Mouse (Mus musculus) embryonic facial prominence, embryonic 11.5 days (tissue): ENCODE results near the gene Acvr1. TPM values are rescaled to one million over a fixed set of nuclear protein-coding genes. Genes with fewer than 3 reads are reported as not detected.

Experiments used
- ATAC-seq: fragments of 200-750 bp; cut with Nextera tagmentation; replicated peaks from 2 replicates; pipeline ENCODE4 v1.8.0; 2017; ENCODE audit warnings: low read depth; ENCODE audit not compliant: insufficient number of reproducible peaks, low FRiP score, low TSS enrichment
- DNase-seq: peaks from one replicate; pipeline ENCODE4 v3.0.0-alpha.2; 2015; ENCODE audit warnings: low spot score
- H3K27ac ChIP-seq: fragments of 300-500 bp; sonication (generic); replicated peaks from 2 replicates; pipeline ENCODE4 v1.5.1; 2014; ENCODE audit warnings: mild to moderate bottlenecking, low read depth, low read length, control low read depth
- H3K27me3 ChIP-seq: fragments of 300-500 bp; sonication (generic); 2 replicates; pipeline ENCODE4 v1.6.1; 2014; ENCODE audit warnings: mild to moderate bottlenecking, low read length, moderate library complexity, mixed read lengths; ENCODE audit not compliant: control insufficient read depth, insufficient read depth
- H3K36me3 ChIP-seq: fragments of 300-500 bp; sonication (generic); replicated peaks from 2 replicates; pipeline ENCODE4 v1.6.1; 2014; ENCODE audit warnings: low read depth, mild to moderate bottlenecking, low read length, moderate library complexity, mixed read lengths; ENCODE audit not compliant: control insufficient read depth, insufficient read depth
- H3K4me1 ChIP-seq: fragments of 300-500 bp; sonication (generic); 2 replicates; pipeline ENCODE4 v1.6.1; 2014; ENCODE audit warnings: low read length, mixed read lengths; ENCODE audit not compliant: control insufficient read depth, insufficient read depth
- H3K4me2 ChIP-seq: fragments of 300-500 bp; sonication (generic); 2 replicates; pipeline ENCODE4 v1.6.1; 2014; ENCODE audit warnings: low read depth, mild to moderate bottlenecking, control low read depth, low read length, moderate library complexity
- H3K4me3 ChIP-seq: fragments of 300-500 bp; sonication (generic); 2 replicates; pipeline ENCODE4 v1.5.1; 2014; ENCODE audit warnings: low read depth, low read length, control low read depth
- H3K9ac ChIP-seq: fragments of 300-500 bp; sonication (generic); replicated peaks from 2 replicates; pipeline ENCODE4 v1.6.1; 2014; ENCODE audit warnings: mild to moderate bottlenecking, control low read depth, low read length
- H3K9me3 ChIP-seq: fragments of 300-500 bp; sonication (generic); replicated peaks from 2 replicates; pipeline ENCODE4 v1.6.1; 2016; ENCODE audit warnings: mild to moderate bottlenecking, low read length, inconsistent platforms, mixed read lengths; ENCODE audit not compliant: control insufficient read depth
- WGBS: fragments of 180-500 bp; shearing (Covaris S2); extraction: QIAGEN DNeasy Blood & Tissue Kit; methylation state at CpG from one replicate; pipeline ENCODE4 v1.1.7; 2014; 5-methylcytosine and 5-hydroxymethylcytosine counted together
- polyA plus RNA-seq: library from polyadenylated mRNA; unstranded; fragments of >200 nt; fragmentation: Nextera tagmentation; extraction: Ambion mirVana; gene quantifications from 2 replicates; pipeline ENCODE4 v1.2.1, GENCODE M21; 2014

Gene Acvr1
- polyA plus RNA-seq, 1 experiment from 2014 or later, result 6.1 TPM

DNA sequence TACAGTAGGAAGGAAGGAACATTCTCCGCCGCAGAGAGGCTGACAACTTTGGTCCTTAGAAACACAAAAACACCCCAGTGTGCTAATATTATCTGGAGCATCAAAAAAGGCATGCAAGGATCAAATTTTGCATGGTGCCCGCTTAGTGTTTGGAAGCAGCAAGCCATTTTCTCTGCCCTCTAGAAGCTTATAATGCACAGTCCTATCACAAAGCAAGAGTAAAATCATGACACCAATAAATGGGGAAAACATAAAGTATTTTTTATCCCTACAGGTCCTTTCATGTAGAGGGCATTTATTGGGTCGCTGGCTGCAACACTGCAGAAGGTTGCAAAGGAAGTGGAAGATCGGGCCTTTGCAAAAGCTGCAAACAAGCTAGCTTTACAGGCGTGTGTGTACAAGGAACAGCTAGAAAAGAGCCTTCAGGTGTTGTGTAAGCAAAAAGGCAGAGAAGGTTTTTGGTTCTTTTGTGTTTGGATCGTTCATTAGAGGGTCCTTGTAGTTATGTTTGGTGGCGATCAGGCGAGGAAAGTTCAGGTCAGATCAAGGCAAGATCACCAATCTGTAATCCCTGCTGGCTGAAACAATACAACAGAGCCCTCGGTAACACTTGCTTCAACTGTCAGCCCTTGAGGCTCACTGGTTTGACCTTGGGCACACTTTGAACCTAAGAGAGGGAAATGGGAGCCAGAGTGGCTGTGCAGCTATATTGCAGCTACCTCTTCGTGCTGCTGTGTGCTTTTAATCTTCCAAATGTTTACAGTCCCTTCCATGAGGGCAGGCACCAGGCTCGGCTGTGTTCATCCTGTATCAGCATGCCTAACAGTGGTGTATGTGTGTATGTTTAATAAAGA, 1.1 kb upstream of the Acvr1 start:
- no peak for ATAC-seq
- Histone ChIP-seq H3K4me3 (peak overlapping the region; percentile 93), H3K27me3 (no peaks in the 10 kb centered on the region), H3K4me1 (no peaks in the 10 kb centered on the region; the same call in 1 of the 2 replicates), H3K9me3 (no peaks in the 10 kb centered on the region), H3K36me3 (no peaks in the 10 kb centered on the region), H3K4me2 (peak overlapping the region; percentile 52), H3K9ac (peak overlapping the region; percentile 88), H3K27ac (peak overlapping the region; percentile 92; the same call in 1 of the 2 replicates)
- WGBS, result 9% methylated on average over 12 of the region's 12 CpGs
- no peak for DNase-seq

- H3K4me2 ChIP-seq, result peak overlapping the region; percentile 52
- DNase-seq (peak; percentile 59), ATAC-seq (peak; percentile 42)
- H3K4me3 ChIP-seq, result peak overlapping the region; percentile 93
- H3K9me3 ChIP-seq, result no peaks in the 10 kb centered on the region
- no peaks in the 10 kb centered on the region; the same call in 1 of the 2 replicates for H3K4me1 ChIP-seq
- peak overlapping the region; percentile 92 for H3K27ac ChIP-seq
- H3K27me3 ChIP-seq, result no peaks in the 10 kb centered on the region
- under 1% methylated on average over 45 of the region's 78 CpGs for WGBS
- peak overlapping the region; percentile 88 for H3K9ac ChIP-seq
- no peaks in the 10 kb centered on the region for H3K36me3 ChIP-seq
Measured at GRCm38 (mm10) chr2:58566410-58567065, 419 bp downstream of the Acvr1 start.

DNA sequence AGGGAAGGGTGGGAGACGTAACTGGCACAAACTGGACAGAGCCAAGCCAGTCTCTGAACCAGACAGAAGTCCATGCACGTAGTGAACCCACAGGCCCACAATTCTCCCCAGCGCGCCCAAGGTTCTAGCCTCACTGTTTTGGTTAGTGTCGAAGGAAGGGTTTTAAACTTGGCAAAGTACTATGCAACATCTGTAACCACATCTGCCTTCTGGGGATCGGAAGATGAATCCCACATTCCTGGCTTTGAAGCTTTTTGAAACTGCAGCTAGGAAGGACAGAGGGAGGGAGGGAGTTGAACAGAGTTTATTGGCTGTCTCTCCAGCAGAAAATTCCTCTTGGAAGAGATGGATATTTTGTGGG, 928 bp downstream of the Acvr1 start:
- ATAC-seq (no peak), DNase-seq (no peak)
- 2% methylated on average over 6 of the region's 6 CpGs for WGBS
- H3K4me1 ChIP-seq, result no peaks in the 10 kb centered on the region; the same call in 1 of the 2 replicates
- H3K36me3 ChIP-seq, result no peaks in the 10 kb centered on the region
- no peaks in the 10 kb centered on the region for H3K27me3 ChIP-seq
- peak overlapping the region; percentile 93 for H3K4me3 ChIP-seq
- peak overlapping the region; percentile 88 for H3K9ac ChIP-seq
- peak overlapping the region; percentile 52 for H3K4me2 ChIP-seq
- no peaks in the 10 kb centered on the region for H3K9me3 ChIP-seq
- H3K27ac ChIP-seq, result peak overlapping the region; percentile 92; the same call in 1 of the 2 replicates

DNA sequence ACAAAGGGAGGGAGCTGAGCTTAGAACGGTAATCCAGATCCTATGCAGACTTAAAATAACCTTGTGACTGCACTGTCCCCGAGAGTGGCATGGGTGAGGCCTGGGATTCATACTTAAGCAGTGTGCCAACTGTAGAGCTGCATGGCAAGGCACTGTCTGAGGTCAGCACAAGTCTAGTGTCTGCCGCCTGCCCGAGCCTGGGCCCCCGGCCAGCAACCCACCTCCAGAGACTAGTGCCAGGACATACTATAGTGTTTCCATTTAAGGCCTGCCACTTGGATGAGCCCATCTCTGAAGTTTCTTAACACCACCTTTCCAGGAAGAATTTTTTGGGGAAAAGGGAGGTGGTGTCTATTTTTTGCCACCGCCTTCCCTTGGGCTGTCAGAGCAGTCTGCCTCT, 1.7 kb downstream of the Acvr1 start:
- H3K9ac ChIP-seq, result no peak overlapping the region
- no peak overlapping the region for H3K4me3 ChIP-seq
- H3K9me3 ChIP-seq, result no peaks in the 10 kb centered on the region
- H3K36me3 ChIP-seq, result no peaks in the 10 kb centered on the region
- DNase-seq (no peak), ATAC-seq (no peak)
- H3K4me1 ChIP-seq, result no peaks in the 10 kb centered on the region; the same call in 1 of the 2 replicates
- 74% methylated on average over 6 of the region's 6 CpGs for WGBS
- peak overlapping the region; percentile 52 for H3K4me2 ChIP-seq
- H3K27me3 ChIP-seq, result no peaks in the 10 kb centered on the region
- no peak overlapping the region for H3K27ac ChIP-seq

DNA sequence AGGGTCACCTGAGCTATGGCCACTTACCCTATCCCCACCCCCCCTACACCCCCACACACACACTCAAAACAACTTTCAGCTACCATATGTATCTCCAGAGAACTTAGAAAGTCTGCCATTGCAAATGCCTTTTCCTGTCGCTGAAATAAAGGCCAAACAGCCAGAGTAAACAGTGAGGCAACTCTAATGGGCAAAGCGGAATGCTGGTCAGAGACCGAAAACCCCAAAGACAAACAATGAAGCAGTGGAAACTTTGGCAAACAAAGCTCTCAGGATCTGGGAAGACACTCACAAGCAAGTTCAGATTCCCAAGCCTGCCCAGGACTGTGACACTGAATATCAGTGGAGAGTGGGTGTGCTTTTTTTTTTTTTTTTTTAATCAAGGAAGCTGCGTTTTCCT, 4.8 kb downstream of the Acvr1 start:
- Histone ChIP-seq H3K9me3 (no peaks in the 10 kb centered on the region), H3K4me3 (no peak overlapping the region), H3K27me3 (no peaks in the 10 kb centered on the region), H3K9ac (no peak overlapping the region), H3K27ac (no peak overlapping the region), H3K4me1 (no peaks in the 10 kb centered on the region; the same call in 1 of the 2 replicates), H3K4me2 (no peak overlapping the region), H3K36me3 (no peaks in the 10 kb centered on the region)
- ATAC-seq (no peak), DNase-seq (no peak)
- 69% methylated on average over 4 of the region's 4 CpGs for WGBS

GRCm38 (mm10) chr2:58557045-58557845, 9.7 kb downstream of the Acvr1 start:
- Histone ChIP-seq H3K36me3 (no peaks in the 10 kb centered on the region), H3K4me3 (no peak overlapping the region), H3K9me3 (no peaks in the 10 kb centered on the region), H3K27me3 (no peaks in the 10 kb centered on the region), H3K4me2 (no peak overlapping the region), H3K4me1 (no peaks in the 10 kb centered on the region), H3K9ac (no peak overlapping the region), H3K27ac (no peak overlapping the region)
- ATAC-seq (no peak), DNase-seq (no peak)
- 72% methylated on average over 9 of the region's 9 CpGs for WGBS

- Histone ChIP-seq H3K36me3 (no peaks in the 10 kb centered on the region), H3K4me1 (0 out of 2 replicates have a peak, but pooled peaks cover 4% of the 10 kb centered on the region), H3K9ac (no peak overlapping the region), H3K4me3 (no peak overlapping the region), H3K9me3 (no peaks in the 10 kb centered on the region), H3K27ac (no peak overlapping the region), H3K4me2 (no peak overlapping the region), H3K27me3 (no peaks in the 10 kb centered on the region)
- 41% methylated on average over 3 of the region's 3 CpGs for WGBS
- ATAC-seq (no peak), DNase-seq (no peak)
Measured at GRCm38 (mm10) chr2:58552296-58552695, 14.7 kb downstream of the Acvr1 start.
